Mouse (Mus musculus): Measurements from ENCODE around the gene Pced1b.

GRCm38 (mm10) chr15:97350528-97350927 lies 103.6 kb downstream of the Pced1b start:
- no peak for TF ChIP-seq EP300 (IDR thresholded peaks at IDR 0.05; ENCODE audit: low read depth)
- TF ChIP-seq CTCF (IDR thresholded peaks at IDR 0.05; ENCODE audit: low read depth): no peak
